ENCODE assay signal across 24 mouse cellular contexts in genomic region chr14:105830301-105830700, GRCm38 (mm10).
DNase-seq lines count a peak whose midpoint lies in the region; ATAC-seq and TF ChIP-seq lines count a peak whose summit lies in the region.
"Had no signal": no experiment of that assay in that cellular context is flagged by ENCODE, and none has a peak within 500 bp of the region (broad histone marks: within the 10 kb centered on the region; RNA-seq: fewer than 3 reads in every experiment).

No protein-coding gene starts in this region.

- H3K4me1 ChIP-seq in heart, embryonic 15.5 days (replicated peaks), result no peaks in the 10 kb centered on the region
- no peaks in the 10 kb centered on the region for H3K4me1 ChIP-seq in heart, embryonic 10.5 days
- no peaks in the 10 kb centered on the region for H3K4me1 ChIP-seq in limb, embryonic 13.5 days
- H3K4me1 ChIP-seq in limb, embryonic 10.5 days, result no peaks in the 10 kb centered on the region
- H3K4me1 ChIP-seq in testis, adult 2 months (ENCODE audit: control insufficient read depth, insufficient read depth, low read length), result no peaks in the 10 kb centered on the region; the same call in none of the 2 replicates
- H3K4me1 ChIP-seq: hindbrain, embryonic 12.5 days; hindbrain, embryonic 15.5 days had no signal

- H3K4me2 ChIP-seq in heart, embryonic 15.5 days, result 0 out of 2 replicates have a peak overlapping the region, but pooled peaks have one; percentile 9
- no peak overlapping the region for H3K4me2 ChIP-seq in limb, embryonic 13.5 days (replicated peaks)
- H3K4me2 ChIP-seq: embryonic facial prominence, embryonic 15.5 days; heart, embryonic 13.5 days; hindbrain, embryonic 12.5 days; hindbrain, embryonic 15.5 days had no signal

- no peak for ATAC-seq in heart, embryonic 15.5 days (replicated peaks; ENCODE audit: insufficient number of reproducible peaks, insufficient read depth, low FRiP score, low read depth)
- ATAC-seq in limb, embryonic 13.5 days (ENCODE audit: low FRiP score, low read depth), result peak; percentile 40; the same call in 1 of the 2 replicates
- ATAC-seq: activated CD4-positive, CD25-positive, alpha-beta regulatory T cell, adult 4 months; CD4-positive, CD25-positive, alpha-beta regulatory T cell, adult 4 months; forebrain, embryonic 14.5 days; forebrain, postnatal 0 days had no signal

- no peak overlapping the region for H3K4me3 ChIP-seq in heart, embryonic 15.5 days
- no peak overlapping the region for H3K4me3 ChIP-seq in heart, embryonic 10.5 days
- no peak overlapping the region for H3K4me3 ChIP-seq in limb, embryonic 13.5 days
- no peak overlapping the region for H3K4me3 ChIP-seq in limb, embryonic 10.5 days
- peak overlapping the region; percentile 60; the same call in 1 of the 2 replicates for H3K4me3 ChIP-seq in testis, adult 2 months (ENCODE audit: control insufficient read depth, low read depth, low read length)
- H3K4me3 ChIP-seq: embryonic facial prominence, embryonic 15.5 days; gastrocnemius, adult 2 months; heart, embryonic 13.5 days; hindbrain, embryonic 12.5 days; hindbrain, embryonic 15.5 days had no signal

- H3K27ac ChIP-seq in heart, embryonic 15.5 days, result no peak overlapping the region
- H3K27ac ChIP-seq in heart, embryonic 10.5 days, result no peak overlapping the region
- H3K27ac ChIP-seq in limb, embryonic 13.5 days, result no peak overlapping the region
- no peak overlapping the region for H3K27ac ChIP-seq in limb, embryonic 10.5 days
- peak overlapping the region; percentile 46 for H3K27ac ChIP-seq in testis, adult 2 months (ENCODE audit: control insufficient read depth, insufficient read depth, low read depth, low read length)
- H3K27ac ChIP-seq: embryonic facial prominence, embryonic 15.5 days; gastrocnemius, adult 2 months; hindbrain, embryonic 12.5 days; hindbrain, embryonic 15.5 days had no signal

- no peak for DNase-seq in heart, embryonic 10.5 days (ENCODE audit: low spot score)
- no peak for DNase-seq in limb, embryonic 10.5 days (ENCODE audit: low spot score)
- no peak for DNase-seq in testis, postnatal 14 days (ENCODE audit: low spot score)
- DNase-seq: adrenal gland, adult 8-10 months; adrenal gland, postnatal 25 days; cerebellum, adult 11-12 months; cerebellum, adult 8-10 months; cerebellum, postnatal 10 days; cerebellum, postnatal 36 days; embryo, embryonic 11 days; forebrain, postnatal 0 days; gastrocnemius, adult 2 months; gastrocnemius, postnatal 14 days; heart, postnatal 14 days had no signal

- no peak for TF ChIP-seq POLR2A in testis, adult 2 months (IDR thresholded peaks at IDR 0.05; ENCODE audit: control insufficient read depth, low read depth, low read length)

- H3K36me3 ChIP-seq in heart, embryonic 15.5 days, result no peaks in the 10 kb centered on the region
- H3K36me3 ChIP-seq in heart, embryonic 10.5 days, result no peaks in the 10 kb centered on the region
- H3K36me3 ChIP-seq in limb, embryonic 13.5 days, result no peaks in the 10 kb centered on the region
- no peaks in the 10 kb centered on the region for H3K36me3 ChIP-seq in limb, embryonic 10.5 days
- no peaks in the 10 kb centered on the region for H3K36me3 ChIP-seq in testis, adult 2 months (ENCODE audit: control insufficient read depth, insufficient read depth, low read length)
- H3K36me3 ChIP-seq: embryonic facial prominence, embryonic 15.5 days; heart, embryonic 13.5 days; hindbrain, embryonic 12.5 days; hindbrain, embryonic 15.5 days had no signal

- no peak overlapping the region for H3K9ac ChIP-seq in heart, embryonic 15.5 days
- no peak overlapping the region for H3K9ac ChIP-seq in limb, embryonic 13.5 days
- H3K9ac ChIP-seq: embryonic facial prominence, embryonic 15.5 days; forebrain, postnatal 0 days; heart, embryonic 13.5 days; hindbrain, embryonic 12.5 days; hindbrain, embryonic 15.5 days had no signal

- TF ChIP-seq CTCF in testis, adult 2 months (IDR thresholded peaks at IDR 0.05; ENCODE audit: control insufficient read depth, insufficient read depth, insufficient replicate concordance, low read depth, low read length), result no peak

- no peaks in the 10 kb centered on the region for H3K27me3 ChIP-seq in heart, embryonic 15.5 days
- no peaks in the 10 kb centered on the region for H3K27me3 ChIP-seq in heart, embryonic 10.5 days (ENCODE audit: insufficient read depth, poor library complexity, severe bottlenecking)
- no peaks in the 10 kb centered on the region for H3K27me3 ChIP-seq in limb, embryonic 13.5 days
- H3K27me3 ChIP-seq in limb, embryonic 10.5 days (ENCODE audit: low read depth, poor library complexity, severe bottlenecking), result no peaks in the 10 kb centered on the region
- H3K27me3 ChIP-seq in testis, adult 2 months (ENCODE audit: control insufficient read depth, insufficient read depth, low read length), result no peaks in the 10 kb centered on the region
- H3K27me3 ChIP-seq: embryonic facial prominence, embryonic 15.5 days; heart, embryonic 13.5 days; hindbrain, embryonic 12.5 days; hindbrain, embryonic 15.5 days had no signal

- H3K9me3 ChIP-seq in heart, embryonic 15.5 days (replicated peaks), result no peaks in the 10 kb centered on the region
- no peaks in the 10 kb centered on the region for H3K9me3 ChIP-seq in heart, embryonic 10.5 days
- H3K9me3 ChIP-seq in limb, embryonic 13.5 days, result no peaks in the 10 kb centered on the region
- no peaks in the 10 kb centered on the region for H3K9me3 ChIP-seq in limb, embryonic 10.5 days (replicated peaks)
- H3K9me3 ChIP-seq: embryonic facial prominence, embryonic 15.5 days; heart, embryonic 13.5 days; hindbrain, embryonic 12.5 days; hindbrain, embryonic 15.5 days had no signal

- WGBS in heart, embryonic 15.5 days, result 69% methylated on average over 4 of the region's 4 CpGs
- 80% methylated on average over 4 of the region's 4 CpGs for WGBS in heart, embryonic 10.5 days
- WGBS in limb, embryonic 13.5 days, result 43% methylated on average over 4 of the region's 4 CpGs
- 82% methylated on average over 4 of the region's 4 CpGs for WGBS in limb, embryonic 10.5 days
